Mouse (Mus musculus) liver, adult 2 months (tissue): ENCODE data around the gene Tfap2a.

Experiments
- CTCF ChIP-seq: fragments of 200-500 bp; IDR thresholded peaks from 2 replicates; pipeline ENCODE4 v1.5.1; 2011; ENCODE audit warnings: low read depth, low read length, control low read depth
- POLR2A ChIP-seq: fragments of 200-500 bp; IDR thresholded peaks from 2 replicates; pipeline ENCODE4 v1.6.1; 2011; ENCODE audit warnings: low read length, control low read depth; ENCODE audit not compliant: insufficient read depth; ENCODE audit errors: extremely low read depth

- TF ChIP-seq CTCF (no peak), POLR2A (no peak)
Observed at GRCm38 (mm10) chr13:40729592-40730431, 8.4 kb downstream of the Tfap2a start.
